Mouse (Mus musculus): ENCODE results near the gene Cntnap2. TPM values are rescaled to one million over a fixed set of nuclear protein-coding genes. Genes with fewer than 3 reads are reported as not detected.

The Cntnap2 gene
- total RNA-seq, 2 experiments from 2014 or later: 6.0 to 7.7 TPM

DNA sequence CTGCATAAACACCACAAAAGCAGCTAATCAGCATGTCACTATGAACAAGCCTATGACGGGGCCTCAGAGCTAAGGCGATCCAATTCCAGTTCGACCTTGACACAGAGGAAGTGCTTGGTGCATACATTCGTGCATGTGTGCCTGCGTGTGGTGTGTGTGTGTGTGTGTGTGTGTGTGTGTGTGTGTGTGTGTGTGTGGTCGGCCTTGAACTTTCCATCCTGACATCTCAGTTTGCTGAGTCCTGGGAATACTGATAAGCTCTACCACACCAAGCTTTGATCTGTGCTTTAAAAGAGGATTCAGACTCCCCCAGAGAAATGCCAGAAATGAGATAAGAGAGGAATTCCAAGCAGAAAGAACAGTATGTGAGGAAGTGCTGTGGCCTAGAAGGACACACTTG, 2279.0 kb downstream of the Cntnap2 start:
- no peak for DNase-seq (ENCODE audit: low spot score in 2 of 2)

DNA sequence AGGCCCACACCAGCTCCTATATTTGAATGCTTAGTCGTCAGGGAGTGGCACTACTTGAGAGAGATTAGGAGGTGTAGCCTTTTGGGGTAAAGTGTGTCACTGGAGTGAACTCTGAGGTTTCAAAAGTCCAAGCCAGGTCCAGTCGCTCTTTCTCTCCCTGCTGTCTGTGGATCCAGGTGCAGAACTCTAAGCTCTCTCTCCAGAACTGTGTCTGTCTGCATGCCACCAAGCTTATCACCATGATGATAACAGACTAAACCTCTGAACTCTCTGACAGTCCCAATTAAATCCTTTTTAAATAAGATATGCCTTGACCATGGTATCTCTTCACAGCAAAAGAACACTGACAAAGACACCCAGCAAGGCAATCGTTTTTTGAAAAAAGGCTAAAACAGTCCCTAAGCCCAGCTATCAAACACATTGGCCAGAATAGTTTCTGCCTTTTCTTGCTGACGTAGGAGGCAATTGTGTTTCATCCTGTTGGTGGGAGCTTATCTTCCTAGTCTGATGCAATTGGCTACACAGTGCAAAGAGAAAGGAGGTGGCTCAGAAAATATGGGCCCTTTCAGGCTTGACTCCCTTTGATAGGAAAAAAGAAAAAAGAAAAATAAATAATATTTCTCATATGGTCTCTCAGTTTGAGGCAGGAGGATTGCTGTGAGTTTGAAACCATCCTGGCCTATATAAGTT, 2281.8 kb downstream of the Cntnap2 start:
- DNase-seq (ENCODE audit: low spot score in 2 of 2): no peak

DNA sequence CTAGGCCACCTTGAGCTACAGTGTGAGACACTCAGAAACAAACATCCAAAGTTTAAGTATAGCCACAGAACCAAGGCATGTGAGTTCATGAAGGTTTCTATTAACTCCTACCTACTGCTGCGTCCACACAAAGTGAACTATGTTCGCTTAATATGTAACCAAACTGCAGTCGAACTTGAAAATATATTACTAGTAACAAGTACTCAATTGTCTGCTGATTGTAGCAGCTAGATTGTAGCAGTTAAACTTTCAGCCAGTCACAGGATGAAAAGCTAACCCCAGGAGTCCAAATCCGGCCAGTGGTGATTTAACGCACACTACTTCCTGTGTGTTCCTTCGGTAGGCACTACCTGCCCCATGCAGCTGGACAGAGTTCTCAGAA, 2282.3 kb downstream of the Cntnap2 start:
- DNase-seq (ENCODE audit: low spot score in 2 of 2): no peak

DNA sequence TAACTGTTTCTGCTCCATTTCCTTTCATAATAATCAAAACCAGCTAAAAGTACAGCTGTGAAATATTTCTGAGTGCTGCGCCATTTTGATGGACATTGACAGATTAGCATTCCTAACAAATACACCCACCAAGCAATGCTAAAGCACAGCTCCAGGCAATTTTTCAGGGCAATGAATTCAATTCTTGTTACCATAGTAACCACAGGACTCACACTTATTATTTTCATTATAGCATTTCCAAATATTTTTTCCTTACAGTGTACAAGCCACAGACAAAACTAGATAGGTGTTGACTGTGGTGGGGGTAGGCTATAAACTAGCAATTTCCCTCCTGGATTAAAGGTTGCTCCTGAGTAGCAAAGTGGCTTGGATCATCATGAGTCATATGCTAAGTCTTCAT, 2284.1 kb downstream of the Cntnap2 start:
- no peak for DNase-seq (ENCODE audit: low spot score in 2 of 2)

DNA sequence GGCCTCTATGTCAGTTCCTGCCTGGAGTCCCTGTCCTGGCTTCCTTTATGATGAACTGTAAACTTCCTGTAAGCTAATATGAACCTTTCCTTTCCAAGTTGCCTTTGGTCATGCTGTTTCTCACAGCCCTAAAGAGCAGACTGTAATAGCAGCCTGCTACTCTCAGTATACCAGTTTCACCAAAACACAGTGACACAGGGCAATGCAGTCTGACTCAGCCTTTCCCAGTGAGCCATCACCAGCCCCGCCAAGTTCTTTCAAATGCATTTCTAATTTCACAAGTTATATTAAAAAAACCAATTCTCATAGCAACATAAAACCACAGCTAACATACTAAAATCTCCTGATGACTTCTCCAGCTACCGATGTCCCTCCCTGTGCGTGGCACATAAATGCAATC, 2285.5 kb downstream of the Cntnap2 start:
- no peak for DNase-seq (ENCODE audit: low spot score in 2 of 2)

DNA sequence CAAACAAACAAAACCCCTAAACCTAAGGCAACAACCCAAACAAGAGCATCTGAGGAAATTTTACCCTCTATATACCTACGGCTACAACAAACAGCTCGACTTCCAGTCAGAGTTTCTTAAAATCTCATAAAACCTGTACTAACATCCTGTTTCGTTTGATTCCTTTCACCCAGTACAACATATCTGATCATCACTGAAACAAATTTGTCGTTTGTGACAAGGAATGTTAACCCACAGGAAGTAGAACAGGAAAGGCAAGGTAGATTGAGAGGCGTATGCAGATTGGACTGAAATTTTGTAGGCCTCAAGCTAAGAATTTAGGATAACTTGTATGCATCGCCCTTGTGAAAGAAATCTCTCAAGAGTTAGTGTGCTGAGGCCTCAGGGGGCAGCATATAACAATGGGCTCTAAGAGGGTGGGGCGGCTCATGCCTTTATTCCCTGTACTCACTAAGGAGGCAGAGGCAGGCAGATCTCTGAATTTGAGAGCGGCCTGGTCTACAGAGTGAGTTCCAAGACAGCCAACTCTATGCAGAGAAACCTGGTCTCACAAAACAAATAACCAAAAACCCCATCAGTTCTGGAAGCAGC, 2291.0 kb downstream of the Cntnap2 start:
- no peak for DNase-seq (ENCODE audit: low spot score in 2 of 2)

Data from gastrocnemius, postnatal 4 days (tissue).